Mouse (Mus musculus): ENCODE measurements around the gene Tgfbr3.

The Tgfbr3 gene

GRCm38 (mm10) chr5:107112656-107113275 is 176.7 kb downstream of the Tgfbr3 start:
- no peak for DNase-seq (ENCODE audit: low read depth, low spot score)

DNA sequence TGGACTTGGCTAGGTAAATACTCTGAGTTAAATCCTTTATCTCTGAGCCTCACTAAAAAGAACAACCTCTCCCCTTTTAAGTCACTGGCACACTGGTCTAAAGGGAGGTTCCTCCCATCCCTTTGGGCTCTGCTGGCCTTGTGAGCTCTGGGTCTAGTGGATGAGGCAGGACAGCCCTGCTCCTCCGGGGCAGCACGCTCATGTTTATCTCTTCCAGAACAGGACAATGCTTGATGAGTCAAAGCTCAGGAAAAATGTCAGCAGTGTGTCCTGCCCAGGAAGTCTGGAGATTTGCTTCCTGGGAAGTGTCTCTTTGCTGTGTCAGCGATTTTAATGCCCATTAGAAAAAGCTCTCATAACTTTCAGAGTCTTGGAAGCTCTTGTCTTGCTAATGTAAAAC is 177.6 kb downstream of the Tgfbr3 start:
- no peak for DNase-seq (ENCODE audit: low read depth, low spot score)

DNA sequence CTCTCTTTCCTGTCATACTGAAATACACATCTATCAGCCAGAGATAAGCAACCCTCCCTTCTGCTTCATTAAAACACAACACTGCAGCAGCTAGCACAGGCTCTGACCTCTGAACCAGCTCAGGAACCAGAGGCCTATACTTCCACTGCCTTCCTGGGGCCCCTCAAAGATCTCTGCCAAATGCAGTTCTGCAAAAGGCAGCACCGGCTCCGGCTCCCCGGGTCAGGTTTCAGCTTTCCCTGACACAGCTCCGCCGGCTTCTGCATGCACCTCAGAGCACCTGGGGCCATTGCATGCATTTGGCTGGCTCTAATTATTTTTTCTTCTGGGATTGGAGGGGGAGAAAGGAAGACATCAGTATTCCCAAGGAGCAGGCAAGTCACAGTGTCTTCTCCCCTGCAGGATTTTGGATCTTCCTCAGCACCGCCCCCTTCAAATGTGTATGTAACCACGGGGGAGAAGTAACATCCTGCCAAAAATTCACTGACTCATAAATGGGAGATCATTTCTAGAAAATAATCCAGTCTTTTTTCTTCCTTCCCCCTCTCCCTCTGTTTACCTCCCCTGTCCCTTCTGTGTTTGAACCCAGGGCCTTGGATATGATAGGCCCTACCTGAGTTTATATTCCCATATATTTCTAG is 178.4 kb downstream of the Tgfbr3 start:
- peak; percentile 86 for DNase-seq (ENCODE audit: low read depth, low spot score)

GRCm38 (mm10) chr5:107110089-107110879 is 179.1 kb downstream of the Tgfbr3 start:
- DNase-seq (ENCODE audit: low read depth, low spot score) = no peak

- no peak for DNase-seq (ENCODE audit: low read depth, low spot score)
Measured at GRCm38 (mm10) chr5:107109416-107109815, 180.0 kb downstream of the Tgfbr3 start.

DNA sequence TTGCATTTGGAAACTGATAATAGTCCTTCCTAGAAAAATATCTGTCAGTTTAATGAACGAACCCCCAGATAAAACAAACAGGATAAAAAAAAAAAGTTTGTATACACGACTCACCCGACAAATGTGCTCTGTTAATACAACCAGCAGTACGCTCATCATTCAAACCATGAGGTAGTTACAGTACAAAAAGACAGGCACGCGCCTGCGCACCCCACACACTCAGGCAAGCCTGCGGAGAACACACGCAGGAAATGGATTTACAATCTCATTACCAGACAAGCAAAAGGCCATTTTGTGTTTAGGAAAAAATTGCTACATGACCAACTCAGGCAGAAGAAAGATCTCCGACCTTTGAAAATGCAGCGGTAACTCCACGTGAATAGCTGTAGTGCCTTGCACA is 182.6 kb downstream of the Tgfbr3 start:
- no peak for DNase-seq (ENCODE audit: low read depth, low spot score)

GRCm38 (mm10) chr5:107106139-107106538 is 183.3 kb downstream of the Tgfbr3 start:
- no peak for DNase-seq (ENCODE audit: low read depth, low spot score)

DNA sequence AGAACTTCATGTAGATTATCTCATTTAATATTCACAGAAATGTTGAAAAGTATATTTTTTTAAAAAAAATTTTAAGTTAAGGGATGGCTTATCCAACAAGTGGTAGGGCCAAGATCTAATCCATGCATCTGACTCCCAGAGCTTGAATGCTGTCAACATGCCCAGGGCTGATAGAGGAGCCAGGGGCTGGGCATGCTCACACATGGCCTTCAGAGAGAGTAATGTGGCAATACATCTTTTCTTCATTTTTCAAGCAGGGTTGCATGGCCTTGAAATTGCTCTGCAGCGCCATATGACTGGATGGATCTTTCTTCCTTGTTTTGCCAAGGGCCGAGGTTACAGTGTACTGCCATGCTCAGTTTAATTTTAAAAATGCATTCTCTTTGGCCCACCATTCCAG is 185.8 kb downstream of the Tgfbr3 start:
- no peak for DNase-seq (ENCODE audit: low read depth, low spot score)

GRCm38 (mm10) chr5:107102916-107103315 is 186.5 kb downstream of the Tgfbr3 start:
- DNase-seq (ENCODE audit: low read depth, low spot score) = no peak

DNA sequence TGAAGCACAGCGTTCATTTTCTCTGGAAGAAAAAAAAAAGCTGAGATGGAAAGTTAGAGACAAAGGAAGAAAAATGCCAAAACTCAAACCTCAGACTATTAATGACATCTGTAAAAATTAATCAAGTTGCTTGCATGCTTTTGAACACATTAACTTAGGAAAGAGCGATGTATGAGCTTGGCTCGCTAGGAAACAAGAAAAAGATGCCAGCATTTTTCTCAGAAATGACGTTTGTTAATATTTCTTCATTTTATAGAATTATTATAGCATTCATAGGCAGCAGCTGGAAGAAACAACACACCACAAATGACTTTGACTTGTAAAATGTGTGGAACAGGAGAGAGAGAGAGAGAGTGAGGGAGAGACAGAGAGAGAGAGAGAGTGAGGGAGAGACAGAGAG is 187.7 kb downstream of the Tgfbr3 start:
- no peak for DNase-seq (ENCODE audit: low read depth, low spot score)

- DNase-seq (ENCODE audit: low read depth, low spot score) = no peak
Measured at GRCm38 (mm10) chr5:107101135-107101534, 188.3 kb downstream of the Tgfbr3 start.

GRCm38 (mm10) chr5:107099634-107100033 is 189.8 kb downstream of the Tgfbr3 start:
- DNase-seq (ENCODE audit: low read depth, low spot score) = peak; percentile 59

DNA sequence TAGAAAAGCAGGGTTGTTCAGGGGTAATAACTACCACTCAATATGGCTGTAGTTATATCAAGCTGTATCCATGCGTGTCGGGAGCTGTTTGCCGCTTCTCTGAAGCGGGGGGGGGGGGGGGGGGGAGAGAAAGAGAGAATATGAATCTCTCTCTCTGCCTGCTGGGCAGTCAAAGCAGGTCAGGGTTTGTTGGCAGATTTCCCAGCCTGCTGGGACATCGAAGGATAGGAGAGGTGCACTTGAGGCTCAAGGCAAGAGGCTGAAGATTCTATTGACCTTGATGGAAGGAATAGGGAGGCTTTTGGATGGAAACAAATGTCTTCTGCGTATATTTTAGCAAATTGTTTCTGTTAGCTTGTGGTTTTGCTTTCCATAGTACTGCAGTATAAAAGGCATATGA is 190.4 kb downstream of the Tgfbr3 start:
- DNase-seq (ENCODE audit: low read depth, low spot score) = peak; percentile 71

- no peak for DNase-seq (ENCODE audit: low read depth, low spot score)
Measured at GRCm38 (mm10) chr5:107098007-107098406, 191.4 kb downstream of the Tgfbr3 start.

DNA sequence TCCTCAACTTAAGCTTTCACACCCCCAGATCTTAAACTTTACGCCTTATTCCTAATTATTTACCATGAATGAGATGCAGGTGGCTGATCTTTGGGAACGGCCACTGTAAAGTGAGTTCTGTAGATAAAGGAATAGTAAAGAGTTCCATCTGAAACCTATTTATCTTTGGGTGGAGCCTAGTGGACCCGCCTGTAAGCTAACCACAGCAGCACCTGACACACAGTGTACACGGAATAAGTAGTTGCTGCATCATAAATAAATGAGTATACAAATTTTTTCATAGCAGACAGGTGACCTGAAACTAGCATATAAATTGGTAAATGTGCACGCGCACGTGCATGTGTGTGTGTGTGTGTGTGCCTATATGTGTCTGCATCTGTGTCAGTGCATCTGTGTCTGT is 192.1 kb downstream of the Tgfbr3 start:
- no peak for DNase-seq (ENCODE audit: low read depth, low spot score)

- DNase-seq (ENCODE audit: low read depth, low spot score) = no peak
Measured at GRCm38 (mm10) chr5:107094233-107094632, 195.2 kb downstream of the Tgfbr3 start.

GRCm38 (mm10) chr5:107093253-107093652 is 196.2 kb downstream of the Tgfbr3 start:
- no peak for DNase-seq (ENCODE audit: low read depth, low spot score)

GRCm38 (mm10) chr5:107092137-107092536 is 197.3 kb downstream of the Tgfbr3 start:
- no peak for DNase-seq (ENCODE audit: low read depth, low spot score)

GRCm38 (mm10) chr5:107089966-107090365 is 199.5 kb downstream of the Tgfbr3 start:
- DNase-seq (ENCODE audit: low read depth, low spot score) = no peak

DNA sequence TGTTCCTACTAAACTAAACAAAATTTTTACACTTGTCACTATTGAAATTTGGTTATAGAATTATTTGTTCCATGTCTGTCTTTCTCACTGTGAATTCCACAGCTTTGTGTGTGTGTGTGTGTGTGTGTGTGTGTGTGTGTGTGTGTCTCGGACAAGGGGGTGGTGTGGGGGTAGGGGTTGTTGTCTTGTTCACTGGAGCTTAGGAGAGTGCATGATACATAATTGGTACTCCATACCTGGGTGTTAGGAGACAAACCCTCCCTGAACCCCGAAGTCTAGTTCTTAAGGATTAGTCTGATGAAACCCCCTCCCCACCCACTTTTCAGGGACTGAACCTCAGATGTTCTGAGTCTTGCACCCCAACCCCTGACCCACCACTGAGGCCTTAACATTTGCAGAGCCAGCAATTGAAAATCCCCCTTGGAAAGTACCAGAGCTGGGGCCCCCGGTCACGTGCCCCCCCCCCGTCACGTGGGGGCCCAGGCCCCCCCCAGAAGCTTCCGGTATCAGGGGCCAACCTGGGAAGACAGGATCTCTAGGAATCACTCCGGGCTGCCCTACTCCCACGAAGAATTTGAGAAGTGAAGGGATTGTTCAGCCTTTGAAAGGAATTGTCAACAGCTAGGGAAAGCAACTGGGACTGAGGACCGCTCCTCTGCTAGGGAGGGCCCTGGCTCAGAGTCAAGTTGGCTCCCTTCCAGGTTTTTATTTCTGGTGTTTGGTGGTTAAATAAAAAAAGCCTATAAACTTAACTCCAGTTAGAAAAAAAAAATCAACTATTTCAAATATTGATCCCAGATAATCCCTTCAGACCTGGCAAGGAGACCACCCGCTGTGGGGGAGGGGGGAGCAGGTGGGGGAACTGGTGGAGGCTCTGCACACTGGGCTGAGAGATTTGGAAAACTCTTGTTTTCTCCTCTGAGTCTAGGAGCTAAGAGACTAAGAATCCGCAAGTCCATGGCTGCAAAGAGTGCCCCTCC is 201.3 kb downstream of the Tgfbr3 start:
- DNase-seq (ENCODE audit: low read depth, low spot score) = peak; percentile 55

- DNase-seq (ENCODE audit: low read depth, low spot score) = no peak
Measured at GRCm38 (mm10) chr5:107087291-107087690, 202.1 kb downstream of the Tgfbr3 start.

DNA sequence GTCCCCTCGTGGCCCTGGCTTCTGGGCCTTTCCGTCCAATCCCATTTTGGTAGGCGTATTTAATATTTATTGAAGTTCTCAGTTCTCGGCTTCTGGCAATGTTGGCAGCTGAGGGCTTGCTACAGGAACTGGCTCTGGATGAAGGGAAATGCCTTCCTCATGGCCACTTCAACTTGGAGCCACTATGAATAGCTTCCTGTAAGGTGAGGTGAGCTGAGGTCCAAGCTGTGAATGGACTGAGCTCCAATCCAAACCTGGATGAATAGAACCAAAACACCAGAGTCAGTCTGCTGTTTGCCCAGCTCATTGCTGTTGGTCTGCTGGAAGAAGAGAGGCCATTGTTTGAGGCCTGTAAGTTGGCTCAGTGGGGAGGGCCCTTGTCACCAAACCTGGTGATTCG is 203.3 kb downstream of the Tgfbr3 start:
- no peak for DNase-seq (ENCODE audit: low read depth, low spot score)
